Mouse (Mus musculus): ENCODE data around the gene Cd44. TPM values are rescaled to one million over a fixed set of nuclear protein-coding genes. Genes with fewer than 3 reads are reported as not detected.

Gene Cd44
- total RNA-seq (2023): 100 to 1,000 TPM; 533 to 552 TPM

DNA sequence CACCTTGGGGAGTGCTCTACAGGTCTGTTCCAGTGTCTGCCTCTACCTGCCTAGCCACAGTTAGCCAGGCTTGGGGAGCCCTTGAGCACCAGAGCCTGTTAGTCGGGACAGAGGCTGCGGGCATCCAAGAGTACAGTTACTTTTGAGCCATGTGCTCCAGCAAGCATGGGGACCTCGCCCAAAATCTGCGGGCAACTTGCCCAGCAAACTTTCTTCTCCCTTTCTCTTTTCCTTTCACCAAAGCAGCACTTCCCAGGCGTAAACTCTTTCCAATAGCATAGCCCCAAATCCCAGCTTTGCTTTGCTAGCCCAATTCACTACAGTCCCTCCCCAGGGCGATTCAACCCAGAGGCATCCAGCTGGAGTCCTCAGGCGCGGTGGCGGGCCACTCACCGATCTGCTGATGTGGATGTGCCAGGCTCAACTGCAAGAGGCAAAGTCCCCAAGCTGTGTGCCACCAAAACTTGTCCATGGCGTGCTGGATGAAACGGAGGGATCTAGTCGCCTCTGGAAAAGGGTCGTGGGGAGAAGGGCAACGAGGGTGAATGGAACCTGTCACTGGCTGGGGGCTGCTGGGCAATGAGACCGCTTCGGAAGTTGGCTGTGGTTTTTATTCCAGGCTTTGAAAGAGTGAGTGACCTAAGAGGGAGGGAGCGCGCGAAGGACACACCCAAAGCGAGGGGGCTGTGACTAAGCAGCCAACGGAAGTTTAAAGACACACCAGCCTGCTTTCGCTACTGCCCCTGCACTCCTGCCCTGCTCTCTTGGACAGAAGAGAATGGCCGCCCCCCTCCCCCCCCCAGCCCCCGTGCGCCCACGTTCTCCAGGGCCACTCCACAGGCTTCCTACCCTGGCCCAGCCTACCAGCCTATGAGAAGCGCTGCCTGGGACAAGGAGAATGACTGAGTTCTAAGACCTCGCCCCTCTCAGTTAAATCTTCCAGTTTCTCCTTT is at the start of gene Cd44:
Gene Cd44, minus strand, starts transcription at position 791 of the 953 bp plus-strand sequence.

Other genes with a start within 250 kb of the Cd44 start
- not detected for gene Slc1a2, start 243.0 kb downstream of the Cd44 start, total RNA-seq (2023)
- 10 to 100 TPM in 1 of 2 experiments, 1 to 10 TPM in 1; 9.3 to 15.4 TPM for gene Pdhx, start 171.8 kb upstream of the Cd44 start, total RNA-seq (2023)
- 10 to 100 TPM; 13.5 to 18.9 TPM for gene Apip, start 172.0 kb upstream of the Cd44 start, total RNA-seq (2023)

Data from neutrophil, adult 59 days (primary cell).